ENCODE assay signal across 7 mouse cellular contexts in genomic region chr17:79661387-79661786, GRCm38 (mm10). TPM values are rescaled to one million over a fixed set of nuclear protein-coding genes. Genes with fewer than 3 reads are reported as not detected.
DNase-seq lines count a peak whose midpoint lies in the region; TF ChIP-seq lines count a peak whose summit lies in the region.

No protein-coding gene starts in this region.

- WGBS in small intestine, adult 2 months, result 48% methylated on average over 7 of the region's 7 CpGs

- in situ Hi-C loops in ES-E14 (cut with MboI; ENCODE audit: low sequenced_read_pairs in 2 of 2, unreplicated experiment in 2 of 2), result no loop called here

- TF ChIP-seq CTCF in gastrocnemius, adult 2 months (IDR thresholded peaks at IDR 0.05), result peak; percentile 83
- TF ChIP-seq CTCF in small intestine, adult 2 months (IDR thresholded peaks at IDR 0.05; ENCODE audit: extremely low read depth, insufficient read length, insufficient replicate concordance, low read depth, low read length), result peak; percentile 36; the same call in 1 of the 2 replicates

- H3K27me3 ChIP-seq in small intestine, adult 2 months (ENCODE audit: control insufficient read depth, insufficient read depth, low read length), result no peaks in the 10 kb centered on the region

- intact Hi-C loops in gastrocnemius, adult 2 months (cut with DNase I), result loop anchor here (1.0 to 10.0 kb wide), 4 partner anchors 56 to 521 kb away; partner anchors contain the start of gene Cyp1b1

- H3K4me1 ChIP-seq in ES-E14 (ENCODE audit: control insufficient read depth in 2 of 2, insufficient read depth in 2 of 2, low read length in 2 of 2, poor library complexity in 1 of 2), result peaks cover 0 to 4% of the 10 kb centered on the region in 2 experiments; a peak in 1 of 4 replicates
- H3K4me1 ChIP-seq in small intestine, adult 2 months (ENCODE audit: control insufficient read depth, insufficient read depth, insufficient read length, low read length), result no peaks in the 10 kb centered on the region

- peak; percentile 63 to 65 for DNase-seq in B cell, adult 2 months
- peak; percentile 66 for DNase-seq in ES-E14 (ENCODE audit: low read depth, low spot score)
- DNase-seq in cerebellum, adult 18-20 months, result peak; percentile 51 to 60
- peak; percentile 67 for DNase-seq in gastrocnemius, adult 2 months
- DNase-seq in layer of hippocampus, adult 8-10 months (ENCODE audit: low spot score in 2 of 2), result peak; percentile 21 to 73
- DNase-seq in lung, postnatal 10 days, result peak; percentile 82

- H3K27ac ChIP-seq in ES-E14 (ENCODE audit: insufficient read depth, low read depth, low read length, poor library complexity, severe bottlenecking), result no peak overlapping the region
- no peak overlapping the region for H3K27ac ChIP-seq in gastrocnemius, adult 2 months
- H3K27ac ChIP-seq in small intestine, adult 2 months (ENCODE audit: insufficient read depth, low read depth, low read length), result no peak overlapping the region

- no peak for TF ChIP-seq POLR2A in small intestine, adult 2 months (IDR thresholded peaks at IDR 0.05; ENCODE audit: low read depth, low read length)

- no peak overlapping the region for H3K4me3 ChIP-seq in ES-E14 (ENCODE audit: insufficient read depth in 1 of 2, low read depth in 1 of 2, low read length in 2 of 2, poor library complexity in 1 of 2, severe bottlenecking in 1 of 2)
- H3K4me3 ChIP-seq in gastrocnemius, adult 2 months, result no peak overlapping the region
- no peak overlapping the region for H3K4me3 ChIP-seq in small intestine, adult 2 months (ENCODE audit: low read depth, low read length)

- H3K9ac ChIP-seq in ES-E14 (ENCODE audit: insufficient read depth, low read depth, low read length, poor library complexity, severe bottlenecking), result no peak overlapping the region

- no peaks in the 10 kb centered on the region for H3K36me3 ChIP-seq in ES-E14 (ENCODE audit: control insufficient read depth, insufficient read depth, low read length, poor library complexity, severe bottlenecking)
- H3K36me3 ChIP-seq in small intestine, adult 2 months (ENCODE audit: control insufficient read depth, insufficient read depth, low read length), result no peaks in the 10 kb centered on the region

- H3K9me3 ChIP-seq in ES-E14 (ENCODE audit: control insufficient read depth, insufficient read depth, low read depth, low read length), result no peaks in the 10 kb centered on the region

TF ChIP-seq in ES-E14, 5 proteins besides CTCF, POLR2A, EP300 and RAD21:
- TF ChIP-seq MAFK (IDR thresholded peaks at IDR 0.05; ENCODE audit: insufficient read depth, low read depth, low read length) (no peak), HCFC1 (IDR thresholded peaks at IDR 0.05; ENCODE audit: borderline replicate concordance, insufficient read depth, low read length) (no peak), CHD2 (IDR thresholded peaks at IDR 0.05; ENCODE audit: low read depth, low read length) (no peak), ZC3H11A (IDR thresholded peaks at IDR 0.05; ENCODE audit: borderline replicate concordance, low read depth, low read length) (no peak), ZNF384 (IDR thresholded peaks at IDR 0.05; ENCODE audit: low read depth, low read length) (no peak)

RNA-seq across cellular contexts. Expression of gene Rmdn2, which starts 49.7 kb away (rescaled TPM):
- 6.3 and 11.3 TPM in 2 replicates for total RNA-seq in ES-E14 (2012; rRNA removed)
- 10 to 100 TPM; 13.4 to 13.5 TPM for total RNA-seq in gastrocnemius, adult 2 months (2021)
- total RNA-seq in layer of hippocampus, adult 8-10 months (2022), result 10 to 100 TPM in 2 of 4 experiments, 1 to 10 TPM in 2; 8.9 to 11.3 (median 10.0) TPM
- polyA plus RNA-seq in small intestine, adult 2 months (2012; rRNA removed), result 0.53 TPM in 2 replicates

RNA-seq across cellular contexts. Expression of gene Cyp1b1, which starts 53.5 kb away (rescaled TPM):
- total RNA-seq in ES-E14 (2012; rRNA removed), result 2.4 and 15.2 TPM in 2 replicates
- under 1 TPM; 0.59 to 0.64 TPM for total RNA-seq in gastrocnemius, adult 2 months (2021)
- 1 to 10 TPM; 3.0 to 3.6 (median 3.4) TPM for total RNA-seq in layer of hippocampus, adult 8-10 months (2022)
- polyA plus RNA-seq in small intestine, adult 2 months (2012; rRNA removed), result 2.4 and 5.4 TPM in 2 replicates
